Mouse (Mus musculus): ENCODE measurements at regions not wholly inside any gene's neighbourhood (a gene's known extent, or its start where the extent isn't known, plus 50 kb on each side); places are given as distances from the start of the nearest gene placed in this dataset.

- TF ChIP-seq ZNF384 (IDR thresholded peaks at IDR 0.05; ENCODE audit: low read depth, low read length): no peak
- TF ChIP-seq HCFC1 (IDR thresholded peaks at IDR 0.05; ENCODE audit: borderline replicate concordance, insufficient read depth, low read length): no peak
- no peak for TF ChIP-seq CHD2 (IDR thresholded peaks at IDR 0.05; ENCODE audit: low read depth, low read length)
- no peaks in the 10 kb centered on the region for H3K4me1 ChIP-seq (ENCODE audit: control insufficient read depth in 2 of 2, insufficient read depth in 2 of 2, low read length in 2 of 2, poor library complexity in 1 of 2)
- H3K4me3 ChIP-seq (ENCODE audit: insufficient read depth in 1 of 2, low read depth in 1 of 2, low read length in 2 of 2, poor library complexity in 1 of 2, severe bottlenecking in 1 of 2): no peak overlapping the region
- no peak for DNase-seq (ENCODE audit: low read depth, low spot score)
- in situ Hi-C loops (cut with MboI; ENCODE audit: low sequenced_read_pairs in 2 of 2, unreplicated experiment in 2 of 2): no loop called here
- no peak overlapping the region for H3K27ac ChIP-seq (ENCODE audit: insufficient read depth, low read depth, low read length, poor library complexity, severe bottlenecking)
- H3K9ac ChIP-seq (ENCODE audit: insufficient read depth, low read depth, low read length, poor library complexity, severe bottlenecking): no peak overlapping the region
- H3K9me3 ChIP-seq (ENCODE audit: control insufficient read depth, insufficient read depth, low read depth, low read length): no peaks in the 10 kb centered on the region
- no peaks in the 10 kb centered on the region for H3K36me3 ChIP-seq (ENCODE audit: control insufficient read depth, insufficient read depth, low read length, poor library complexity, severe bottlenecking)
These were observed 94.3 kb upstream of the Rgs1 start for GRCm38 (mm10) chr1:144343299-144343698.

DNA sequence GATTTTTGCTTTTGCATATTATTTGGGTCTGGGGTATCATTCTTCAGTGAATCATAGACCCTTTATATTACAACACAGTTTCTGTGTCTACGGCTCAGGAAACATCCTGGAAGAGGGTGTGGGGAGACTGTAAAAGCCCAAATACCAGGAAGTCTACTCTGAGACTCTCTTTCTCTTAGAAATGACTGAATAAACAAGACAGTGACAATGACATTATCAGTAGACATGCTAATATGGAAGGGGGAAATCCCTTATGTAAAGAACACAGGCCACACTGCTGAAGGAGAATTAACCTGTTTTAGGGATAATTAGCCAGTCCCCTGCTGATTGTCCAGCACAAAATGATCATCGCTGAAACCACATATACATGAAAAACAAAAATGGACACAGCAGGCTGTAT, 88.5 kb upstream of the Rgs1 start:
- TF ChIP-seq ZC3H11A (IDR thresholded peaks at IDR 0.05; ENCODE audit: borderline replicate concordance, low read depth, low read length): no peak
- no peak for TF ChIP-seq MAFK (IDR thresholded peaks at IDR 0.05; ENCODE audit: insufficient read depth, low read depth, low read length)
- TF ChIP-seq ZNF384 (IDR thresholded peaks at IDR 0.05; ENCODE audit: low read depth, low read length): no peak
- no peak for TF ChIP-seq CHD2 (IDR thresholded peaks at IDR 0.05; ENCODE audit: low read depth, low read length)
- TF ChIP-seq HCFC1 (IDR thresholded peaks at IDR 0.05; ENCODE audit: borderline replicate concordance, insufficient read depth, low read length): no peak
- no peak overlapping the region for H3K4me3 ChIP-seq (ENCODE audit: insufficient read depth in 1 of 2, low read depth in 1 of 2, low read length in 2 of 2, poor library complexity in 1 of 2, severe bottlenecking in 1 of 2)
- in situ Hi-C loops (cut with MboI; ENCODE audit: low sequenced_read_pairs in 2 of 2, unreplicated experiment in 2 of 2): no loop called here
- H3K4me1 ChIP-seq (ENCODE audit: control insufficient read depth in 2 of 2, insufficient read depth in 2 of 2, low read length in 2 of 2, poor library complexity in 1 of 2): no peaks in the 10 kb centered on the region
- H3K36me3 ChIP-seq (ENCODE audit: control insufficient read depth, insufficient read depth, low read length, poor library complexity, severe bottlenecking): no peaks in the 10 kb centered on the region
- no peak for DNase-seq (ENCODE audit: low read depth, low spot score)
- no peak overlapping the region for H3K27ac ChIP-seq (ENCODE audit: insufficient read depth, low read depth, low read length, poor library complexity, severe bottlenecking)
- H3K9ac ChIP-seq (ENCODE audit: insufficient read depth, low read depth, low read length, poor library complexity, severe bottlenecking): no peak overlapping the region
- no peaks in the 10 kb centered on the region for H3K9me3 ChIP-seq (ENCODE audit: control insufficient read depth, insufficient read depth, low read depth, low read length)

- H3K36me3 ChIP-seq (ENCODE audit: control insufficient read depth, insufficient read depth, low read length, poor library complexity, severe bottlenecking): no peaks in the 10 kb centered on the region
- no peak overlapping the region for H3K9ac ChIP-seq (ENCODE audit: insufficient read depth, low read depth, low read length, poor library complexity, severe bottlenecking)
- in situ Hi-C loops (cut with MboI; ENCODE audit: low sequenced_read_pairs in 2 of 2, unreplicated experiment in 2 of 2): no loop called here
- TF ChIP-seq ZNF384 (IDR thresholded peaks at IDR 0.05; ENCODE audit: low read depth, low read length) (no peak), HCFC1 (IDR thresholded peaks at IDR 0.05; ENCODE audit: borderline replicate concordance, insufficient read depth, low read length) (no peak), ZC3H11A (IDR thresholded peaks at IDR 0.05; ENCODE audit: borderline replicate concordance, low read depth, low read length) (no peak), CHD2 (IDR thresholded peaks at IDR 0.05; ENCODE audit: low read depth, low read length) (no peak), MAFK (IDR thresholded peaks at IDR 0.05; ENCODE audit: insufficient read depth, low read depth, low read length) (no peak)
- no peaks in the 10 kb centered on the region for H3K4me1 ChIP-seq (ENCODE audit: control insufficient read depth in 2 of 2, insufficient read depth in 2 of 2, low read length in 2 of 2, poor library complexity in 1 of 2)
- no peaks in the 10 kb centered on the region for H3K9me3 ChIP-seq (ENCODE audit: control insufficient read depth, insufficient read depth, low read depth, low read length)
- H3K27ac ChIP-seq (ENCODE audit: insufficient read depth, low read depth, low read length, poor library complexity, severe bottlenecking): no peak overlapping the region
- H3K4me3 ChIP-seq (ENCODE audit: insufficient read depth in 1 of 2, low read depth in 1 of 2, low read length in 2 of 2, poor library complexity in 1 of 2, severe bottlenecking in 1 of 2): no peak overlapping the region
- no peak for DNase-seq (ENCODE audit: low read depth, low spot score)
These were observed 81.5 kb upstream of the Rgs1 start for GRCm38 (mm10) chr1:144330365-144331050.

DNA sequence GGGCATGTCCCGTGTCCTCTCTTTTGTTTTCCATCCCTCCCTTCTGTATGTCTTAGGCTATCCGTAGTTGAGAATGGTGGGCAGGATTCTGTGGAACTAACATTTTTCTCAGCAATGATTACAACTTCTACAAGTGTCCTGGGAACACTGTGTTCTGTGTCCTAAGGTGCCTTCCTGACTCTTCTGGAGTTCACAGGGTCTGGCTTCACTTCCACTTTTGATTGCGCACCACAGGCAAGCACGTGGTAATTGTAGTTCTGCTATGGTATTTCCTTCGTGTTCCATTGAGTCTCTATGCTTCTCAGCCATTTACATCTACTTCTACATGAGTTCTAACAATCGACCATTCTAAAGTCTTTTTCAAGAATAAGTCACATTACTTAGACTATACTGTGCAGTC, 70.4 kb upstream of the Rgs1 start:
- Histone ChIP-seq H3K36me3 (ENCODE audit: control insufficient read depth, insufficient read depth, low read length, poor library complexity, severe bottlenecking) (no peaks in the 10 kb centered on the region), H3K4me3 (ENCODE audit: insufficient read depth in 1 of 2, low read depth in 1 of 2, low read length in 2 of 2, poor library complexity in 1 of 2, severe bottlenecking in 1 of 2) (no peak overlapping the region), H3K4me1 (ENCODE audit: control insufficient read depth in 2 of 2, insufficient read depth in 2 of 2, low read length in 2 of 2, poor library complexity in 1 of 2) (no peaks in the 10 kb centered on the region), H3K9me3 (ENCODE audit: control insufficient read depth, insufficient read depth, low read depth, low read length) (no peaks in the 10 kb centered on the region), H3K9ac (ENCODE audit: insufficient read depth, low read depth, low read length, poor library complexity, severe bottlenecking) (no peak overlapping the region), H3K27ac (ENCODE audit: insufficient read depth, low read depth, low read length, poor library complexity, severe bottlenecking) (no peak overlapping the region)
- in situ Hi-C loops (cut with MboI; ENCODE audit: low sequenced_read_pairs in 2 of 2, unreplicated experiment in 2 of 2): no loop called here
- no peak for DNase-seq (ENCODE audit: low read depth, low spot score)
- no peak for TF ChIP-seq MAFK (IDR thresholded peaks at IDR 0.05; ENCODE audit: insufficient read depth, low read depth, low read length)
- TF ChIP-seq HCFC1 (IDR thresholded peaks at IDR 0.05; ENCODE audit: borderline replicate concordance, insufficient read depth, low read length): no peak
- no peak for TF ChIP-seq ZC3H11A (IDR thresholded peaks at IDR 0.05; ENCODE audit: borderline replicate concordance, low read depth, low read length)
- no peak for TF ChIP-seq ZNF384 (IDR thresholded peaks at IDR 0.05; ENCODE audit: low read depth, low read length)
- no peak for TF ChIP-seq CHD2 (IDR thresholded peaks at IDR 0.05; ENCODE audit: low read depth, low read length)

- in situ Hi-C loops (cut with MboI; ENCODE audit: low sequenced_read_pairs in 2 of 2, unreplicated experiment in 2 of 2): no loop called here
- TF ChIP-seq CHD2 (IDR thresholded peaks at IDR 0.05; ENCODE audit: low read depth, low read length) (no peak), ZNF384 (IDR thresholded peaks at IDR 0.05; ENCODE audit: low read depth, low read length) (no peak), ZC3H11A (IDR thresholded peaks at IDR 0.05; ENCODE audit: borderline replicate concordance, low read depth, low read length) (no peak), MAFK (IDR thresholded peaks at IDR 0.05; ENCODE audit: insufficient read depth, low read depth, low read length) (no peak), HCFC1 (IDR thresholded peaks at IDR 0.05; ENCODE audit: borderline replicate concordance, insufficient read depth, low read length) (no peak)
- no peak for DNase-seq (ENCODE audit: low read depth, low spot score)
- H3K4me3 ChIP-seq (ENCODE audit: insufficient read depth in 1 of 2, low read depth in 1 of 2, low read length in 2 of 2, poor library complexity in 1 of 2, severe bottlenecking in 1 of 2): no peak overlapping the region
- no peaks in the 10 kb centered on the region for H3K36me3 ChIP-seq (ENCODE audit: control insufficient read depth, insufficient read depth, low read length, poor library complexity, severe bottlenecking)
- no peak overlapping the region for H3K9ac ChIP-seq (ENCODE audit: insufficient read depth, low read depth, low read length, poor library complexity, severe bottlenecking)
- no peaks in the 10 kb centered on the region for H3K9me3 ChIP-seq (ENCODE audit: control insufficient read depth, insufficient read depth, low read depth, low read length)
- H3K4me1 ChIP-seq (ENCODE audit: control insufficient read depth in 2 of 2, insufficient read depth in 2 of 2, low read length in 2 of 2, poor library complexity in 1 of 2): no peaks in the 10 kb centered on the region
- no peak overlapping the region for H3K27ac ChIP-seq (ENCODE audit: insufficient read depth, low read depth, low read length, poor library complexity, severe bottlenecking)
These were observed 69.2 kb upstream of the Rgs1 start for GRCm38 (mm10) chr1:144318289-144318688.
